Mouse (Mus musculus) cortical plate, adult 2 months (tissue): ENCODE data around the gene Noxa1.
A peak's percentile ranks its signal among the peaks of the same experiment; 100 is the strongest.

Experiments
- CTCF ChIP-seq: fragments of 200-500 bp; IDR thresholded peaks from 2 replicates; pipeline ENCODE4 v1.5.1; 2011; ENCODE audit warnings: mild to moderate bottlenecking, control low read depth, low read length; ENCODE audit not compliant: insufficient read depth; ENCODE audit errors: extremely low read depth
- POLR2A ChIP-seq: fragments of 200-500 bp; IDR thresholded peaks from 2 replicates; pipeline ENCODE4 v1.6.1; 2011; ENCODE audit warnings: mild to moderate bottlenecking, low read length, control low read depth; ENCODE audit not compliant: insufficient read depth; ENCODE audit errors: extremely low read depth

GRCm38 (mm10) chr2:25054221-25055067, 40.5 kb downstream of the Noxa1 start, which contains the start of gene Nsmf:
- peak; percentile 79; the same call in 1 of the 2 replicates for TF ChIP-seq POLR2A
- TF ChIP-seq CTCF: no peak
